Mouse (Mus musculus): ENCODE data around the gene Slc5a7. TPM values are rescaled to one million over a fixed set of nuclear protein-coding genes. Genes with fewer than 3 reads are reported as not detected.

Slc5a7 gene
- polyA plus RNA-seq (2015; fragmentation: Nextera tagmentation; extraction: Ambion mirVana) = 0.02 and 0.04 TPM in 2 replicates

- 56% methylated on average over 1 of the region's 1 CpGs for WGBS
- H3K9ac ChIP-seq (replicated peaks; ENCODE audit: low read depth) = no peak within 1 kb of the TSS
- DNase-seq (ENCODE audit: low spot score) = no peak
- no peaks in the 10 kb centered on the region for H3K9me3 ChIP-seq (ENCODE audit: low read length)
- no peak within 1 kb of the TSS for H3K27ac ChIP-seq (ENCODE audit: low read length)
- H3K4me3 ChIP-seq (ENCODE audit: low read depth, low read length) = no peak within 1 kb of the TSS
- H3K27me3 ChIP-seq (replicated peaks; ENCODE audit: insufficient read depth, low read length) = no peaks in the 10 kb centered on the region
- H3K4me1 ChIP-seq (ENCODE audit: insufficient read depth, low read depth, low read length) = no peaks in the 10 kb centered on the region
- H3K36me3 ChIP-seq (ENCODE audit: insufficient read depth, low read length) = no peaks in the 10 kb centered on the region
- H3K4me2 ChIP-seq (replicated peaks; ENCODE audit: low read depth, low read length) = peak within 1 kb of the TSS; percentile 42
- TF ChIP-seq EP300 (IDR thresholded peaks at IDR 0.05) (no peak), CTCF (IDR thresholded peaks at IDR 0.05) (no peak)
- ATAC-seq = no peak
Observed at GRCm38 (mm10) chr17:54298934-54299333, at the start of gene Slc5a7. Gene Slc5a7, minus strand, starts transcription at chr17:54299034.

DNA sequence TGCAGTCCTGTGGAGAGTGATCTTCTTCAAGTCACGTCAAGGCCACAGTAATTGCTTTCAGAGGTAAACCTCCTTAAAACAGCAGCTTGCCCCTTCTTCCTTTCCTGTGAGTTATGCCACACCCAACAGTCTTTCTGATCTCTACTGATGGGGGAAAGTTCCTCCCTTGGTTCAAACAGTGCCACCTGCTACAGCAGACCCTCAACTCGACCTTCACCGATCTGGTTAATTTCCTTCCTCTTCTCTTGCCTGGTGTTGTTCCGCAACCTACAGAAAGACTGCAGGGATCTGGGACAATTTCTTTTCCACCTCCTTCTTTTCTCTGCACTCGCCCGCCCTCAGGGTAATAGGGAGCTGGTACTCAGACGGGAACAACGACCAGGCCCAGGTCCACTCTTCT is 48.8 kb upstream of the Slc5a7 start:
- no peak for DNase-seq (ENCODE audit: low spot score)
- Histone ChIP-seq H3K27ac (ENCODE audit: low read length) (no peak overlapping the region), H3K4me2 (replicated peaks; ENCODE audit: low read depth, low read length) (no peak overlapping the region), H3K9ac (replicated peaks; ENCODE audit: low read depth) (no peak overlapping the region), H3K4me3 (ENCODE audit: low read depth, low read length) (no peak overlapping the region), H3K9me3 (ENCODE audit: low read length) (no peaks in the 10 kb centered on the region), H3K4me1 (ENCODE audit: insufficient read depth, low read depth, low read length) (no peaks in the 10 kb centered on the region), H3K36me3 (ENCODE audit: insufficient read depth, low read length) (no peaks in the 10 kb centered on the region), H3K27me3 (replicated peaks; ENCODE audit: insufficient read depth, low read length) (no peaks in the 10 kb centered on the region)
- TF ChIP-seq CTCF (IDR thresholded peaks at IDR 0.05) (no peak), EP300 (IDR thresholded peaks at IDR 0.05) (no peak)
- WGBS = 64% methylated on average over 8 of the region's 8 CpGs
- ATAC-seq = no peak

DNA sequence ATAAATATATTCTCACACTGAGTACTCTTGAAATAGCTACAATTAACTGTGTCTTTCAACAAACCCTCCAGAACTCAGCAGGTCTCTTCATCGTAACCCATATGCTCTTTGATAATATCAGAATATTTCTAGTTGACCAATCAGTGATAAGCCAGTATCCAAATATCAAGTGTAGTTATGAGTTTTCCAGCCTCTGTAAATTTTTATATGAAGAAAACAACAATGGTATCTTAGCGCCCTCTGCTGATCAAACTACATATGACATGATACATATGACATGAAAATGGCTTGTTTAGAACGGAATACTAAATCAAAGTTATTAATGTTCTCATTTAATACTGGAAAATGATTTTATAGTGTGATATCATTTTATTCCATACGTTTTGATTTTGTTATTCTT is 44.6 kb upstream of the Slc5a7 start:
- ATAC-seq = no peak
- DNase-seq (ENCODE audit: low spot score) = peak; percentile 25
- WGBS = 21% methylated on average over 4 of the region's 4 CpGs

GRCm38 (mm10) chr17:54298232-54298924 is 456 bp downstream of the Slc5a7 start:
- DNase-seq (ENCODE audit: low spot score) = no peak
- no peaks in the 10 kb centered on the region for H3K27me3 ChIP-seq (replicated peaks; ENCODE audit: insufficient read depth, low read length)
- WGBS = 3% methylated on average over 37 of the region's 37 CpGs
- no peaks in the 10 kb centered on the region for H3K4me1 ChIP-seq (ENCODE audit: insufficient read depth, low read depth, low read length)
- H3K36me3 ChIP-seq (ENCODE audit: insufficient read depth, low read length) = no peaks in the 10 kb centered on the region
- H3K4me3 ChIP-seq (ENCODE audit: low read depth, low read length) = no peak overlapping the region
- ATAC-seq = no peak
- H3K4me2 ChIP-seq (replicated peaks; ENCODE audit: low read depth, low read length) = peak overlapping the region; percentile 42
- H3K27ac ChIP-seq (ENCODE audit: low read length) = no peak overlapping the region
- no peak overlapping the region for H3K9ac ChIP-seq (replicated peaks; ENCODE audit: low read depth)
- TF ChIP-seq CTCF (IDR thresholded peaks at IDR 0.05) (no peak), EP300 (IDR thresholded peaks at IDR 0.05) (no peak)
- H3K9me3 ChIP-seq (ENCODE audit: low read length) = no peaks in the 10 kb centered on the region

More for the DNA sequence above, 44.6 kb upstream of the Slc5a7 start:
- Histone ChIP-seq H3K4me1 (ENCODE audit: insufficient read depth, low read depth, low read length) (no peaks in the 10 kb centered on the region), H3K27ac (ENCODE audit: low read length) (no peak overlapping the region), H3K9me3 (ENCODE audit: low read length) (no peaks in the 10 kb centered on the region), H3K36me3 (ENCODE audit: insufficient read depth, low read length) (no peaks in the 10 kb centered on the region), H3K4me3 (ENCODE audit: low read depth, low read length) (no peak overlapping the region), H3K9ac (replicated peaks; ENCODE audit: low read depth) (no peak overlapping the region), H3K27me3 (replicated peaks; ENCODE audit: insufficient read depth, low read length) (no peaks in the 10 kb centered on the region), H3K4me2 (replicated peaks; ENCODE audit: low read depth, low read length) (no peak overlapping the region)
- TF ChIP-seq CTCF (IDR thresholded peaks at IDR 0.05) (peak; percentile 60), EP300 (IDR thresholded peaks at IDR 0.05) (no peak)

DNA sequence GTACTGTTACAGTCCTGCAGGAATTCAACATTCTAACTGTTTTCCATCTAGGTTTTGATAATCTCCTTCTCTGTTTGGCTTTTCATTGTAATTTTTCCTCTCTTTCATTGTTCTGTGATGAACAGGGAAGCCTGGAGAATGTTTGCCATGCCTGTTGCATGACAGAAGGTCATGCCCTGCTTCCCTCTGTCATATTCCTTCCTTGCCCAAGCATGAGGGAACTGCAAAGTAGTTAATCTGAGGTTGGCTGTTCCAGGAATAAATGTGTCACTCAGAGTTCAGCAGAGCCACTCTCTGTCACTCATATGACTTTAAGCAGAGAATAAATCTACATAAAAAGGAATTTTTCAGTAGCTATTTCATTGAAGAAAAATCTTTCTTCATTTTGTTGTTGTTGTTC is 48.1 kb downstream of the Slc5a7 start:
- no peaks in the 10 kb centered on the region for H3K27me3 ChIP-seq (replicated peaks; ENCODE audit: insufficient read depth, low read length)
- no peak overlapping the region for H3K4me3 ChIP-seq (ENCODE audit: low read depth, low read length)
- TF ChIP-seq EP300 (IDR thresholded peaks at IDR 0.05) (no peak), CTCF (IDR thresholded peaks at IDR 0.05) (no peak)
- no peak overlapping the region for H3K27ac ChIP-seq (ENCODE audit: low read length)
- DNase-seq (ENCODE audit: low spot score) (no peak), ATAC-seq (no peak)
- no peaks in the 10 kb centered on the region for H3K36me3 ChIP-seq (ENCODE audit: insufficient read depth, low read length)
- H3K9me3 ChIP-seq (ENCODE audit: low read length) = no peaks in the 10 kb centered on the region
- no peak overlapping the region for H3K9ac ChIP-seq (replicated peaks; ENCODE audit: low read depth)
- H3K4me1 ChIP-seq (ENCODE audit: insufficient read depth, low read depth, low read length) = no peaks in the 10 kb centered on the region
- no peak overlapping the region for H3K4me2 ChIP-seq (replicated peaks; ENCODE audit: low read depth, low read length)

GRCm38 (mm10) chr17:54243650-54244300 is 55.1 kb downstream of the Slc5a7 start:
- Histone ChIP-seq H3K9ac (replicated peaks; ENCODE audit: low read depth) (no peak overlapping the region), H3K4me3 (ENCODE audit: low read depth, low read length) (no peak overlapping the region), H3K4me1 (ENCODE audit: insufficient read depth, low read depth, low read length) (no peaks in the 10 kb centered on the region), H3K36me3 (ENCODE audit: insufficient read depth, low read length) (no peaks in the 10 kb centered on the region), H3K9me3 (ENCODE audit: low read length) (no peaks in the 10 kb centered on the region), H3K27me3 (replicated peaks; ENCODE audit: insufficient read depth, low read length) (no peaks in the 10 kb centered on the region), H3K4me2 (replicated peaks; ENCODE audit: low read depth, low read length) (no peak overlapping the region), H3K27ac (ENCODE audit: low read length) (no peak overlapping the region)
- ATAC-seq (no peak), DNase-seq (ENCODE audit: low spot score) (no peak)
- no peak for TF ChIP-seq CTCF (IDR thresholded peaks at IDR 0.05)
- no peak for TF ChIP-seq EP300 (IDR thresholded peaks at IDR 0.05)

All from lung, postnatal 0 days (tissue).